Mouse (Mus musculus) midbrain, embryonic 10.5 days (tissue): ENCODE results near the gene Myo1b. TPM values are rescaled to one million over a fixed set of nuclear protein-coding genes. Genes with fewer than 3 reads are reported as not detected.

Experiments used
- DNase-seq: peaks from one replicate; pipeline ENCODE4 v3.0.0-alpha.2; 2017; ENCODE audit warnings: low spot score
- H3K27ac ChIP-seq: fragments of 300-500 bp; sonication (generic); replicated peaks from 2 replicates; pipeline ENCODE4 v1.5.1; 2016; ENCODE audit warnings: mild to moderate bottlenecking
- H3K27me3 ChIP-seq: fragments of 300-500 bp; sonication (generic); 2 replicates; pipeline ENCODE4 v1.6.1; 2016; ENCODE audit warnings: low read depth, mild to moderate bottlenecking; ENCODE audit not compliant: poor library complexity, severe bottlenecking
- H3K36me3 ChIP-seq: fragments of 300-500 bp; sonication (generic); 2 replicates; pipeline ENCODE4 v1.6.1; 2016; ENCODE audit warnings: mild to moderate bottlenecking, moderate library complexity
- H3K4me1 ChIP-seq: fragments of 300-500 bp; sonication (generic); 2 replicates; pipeline ENCODE4 v1.6.1; 2016
- H3K4me3 ChIP-seq: fragments of 300-500 bp; sonication (generic); 2 replicates; pipeline ENCODE4 v1.5.1; 2016; ENCODE audit warnings: mild to moderate bottlenecking, moderate library complexity
- H3K9me3 ChIP-seq: fragments of 300-500 bp; sonication (generic); replicated peaks from 2 replicates; pipeline ENCODE4 v1.6.1; 2016; ENCODE audit warnings: mild to moderate bottlenecking
- WGBS: fragments of 180-500 bp; shearing (Covaris S2); methylation state at CpG from one replicate; pipeline ENCODE4 v1.1.7; 2016; 5-methylcytosine and 5-hydroxymethylcytosine counted together
- polyA plus RNA-seq: library from polyadenylated mRNA; unstranded; fragments of >200 nt; fragmentation: Nextera tagmentation; extraction: Ambion mirVana; gene quantifications from 2 replicates; pipeline ENCODE4 v1.2.1, GENCODE M21; 2016

Myo1b gene
- polyA plus RNA-seq, 1 experiment from 2014 or later = 73.0 TPM

GRCm38 (mm10) chr1:51719897-51720673 lies 195.8 kb downstream of the Myo1b start:
- no peaks in the 10 kb centered on the region for H3K27me3 ChIP-seq
- 79% methylated on average over 9 of the region's 9 CpGs for WGBS
- no peak overlapping the region for H3K4me3 ChIP-seq
- DNase-seq = no peak
- H3K4me1 ChIP-seq = peaks cover 5% of the 10 kb centered on the region; the same call in 1 of the 2 replicates
- no peak overlapping the region for H3K27ac ChIP-seq
- H3K9me3 ChIP-seq = no peaks in the 10 kb centered on the region
- H3K36me3 ChIP-seq = no peaks in the 10 kb centered on the region

GRCm38 (mm10) chr1:51710831-51711230 lies 205.0 kb downstream of the Myo1b start:
- no peak for DNase-seq
- H3K27ac ChIP-seq = no peak overlapping the region
- no peaks in the 10 kb centered on the region for H3K9me3 ChIP-seq
- no peaks in the 10 kb centered on the region for H3K27me3 ChIP-seq
- H3K36me3 ChIP-seq = no peaks in the 10 kb centered on the region
- H3K4me3 ChIP-seq = no peak overlapping the region
- no peaks in the 10 kb centered on the region for H3K4me1 ChIP-seq
- WGBS = 93% methylated on average over 2 of the region's 2 CpGs

- H3K9me3 ChIP-seq = no peaks in the 10 kb centered on the region
- WGBS = 77% methylated on average over 3 of the region's 3 CpGs
- H3K4me1 ChIP-seq = no peaks in the 10 kb centered on the region
- no peak for DNase-seq
- H3K36me3 ChIP-seq = no peaks in the 10 kb centered on the region
- H3K27me3 ChIP-seq = peaks cover 13% of the 10 kb centered on the region
- H3K4me3 ChIP-seq = no peak overlapping the region
- no peak overlapping the region for H3K27ac ChIP-seq
Measured at GRCm38 (mm10) chr1:51706106-51706505, 209.8 kb downstream of the Myo1b start.

- no peak for DNase-seq
- Histone ChIP-seq H3K27ac (no peak overlapping the region), H3K27me3 (peaks cover 28% of the 10 kb centered on the region), H3K9me3 (no peaks in the 10 kb centered on the region), H3K4me3 (no peak overlapping the region), H3K36me3 (no peaks in the 10 kb centered on the region), H3K4me1 (no peaks in the 10 kb centered on the region)
- WGBS = 83% methylated on average over 4 of the region's 4 CpGs
Measured at GRCm38 (mm10) chr1:51704610-51705009, 211.3 kb downstream of the Myo1b start.

Other genes with a start within 250 kb of the Myo1b start
- gene Stat4, start 71.1 kb upstream of the Myo1b start, polyA plus RNA-seq = 1.2 and 1.3 TPM in 2 replicates
- 11.2 and 14.6 TPM in 2 replicates for gene Stat1, start 203.4 kb upstream of the Myo1b start, polyA plus RNA-seq